Mouse (Mus musculus): ENCODE results near the gene Tpcn2. TPM values are rescaled to one million over a fixed set of nuclear protein-coding genes. Genes with fewer than 3 reads are reported as not detected.

Gene Tpcn2
- polyA plus RNA-seq, 1 experiment from 2014 or later, result 5.7 TPM

- peak overlapping the region; percentile 56 for H3K27ac ChIP-seq (replicated peaks)
- H3K9me3 ChIP-seq, result no peaks in the 10 kb centered on the region
- no peak for ATAC-seq (ENCODE audit: extremely low read depth, insufficient number of reproducible peaks, low FRiP score, low TSS enrichment)
- no peaks in the 10 kb centered on the region for H3K36me3 ChIP-seq
- H3K4me1 ChIP-seq, result peaks cover 47% of the 10 kb centered on the region
- H3K4me2 ChIP-seq, result no peak overlapping the region
- H3K27me3 ChIP-seq (replicated peaks), result no peaks in the 10 kb centered on the region; the same call in 1 of the 2 replicates
- H3K9ac ChIP-seq, result peak overlapping the region; percentile 74
- no peak overlapping the region for H3K4me3 ChIP-seq
- 30% methylated on average over 14 of the region's 14 CpGs for WGBS
These were observed 71.8 kb downstream of the Tpcn2 start for GRCm38 (mm10) chr7:145211680-145212659.

GRCm38 (mm10) chr7:145210477-145211070 is 73.2 kb downstream of the Tpcn2 start:
- Histone ChIP-seq H3K27ac (replicated peaks) (no peak overlapping the region), H3K4me2 (no peak overlapping the region), H3K9me3 (no peaks in the 10 kb centered on the region), H3K9ac (no peak overlapping the region), H3K27me3 (replicated peaks) (no peaks in the 10 kb centered on the region; the same call in 1 of the 2 replicates), H3K4me1 (peaks cover 48% of the 10 kb centered on the region), H3K36me3 (no peaks in the 10 kb centered on the region), H3K4me3 (no peak overlapping the region)
- WGBS, result 68% methylated on average over 4 of the region's 4 CpGs
- no peak for ATAC-seq (ENCODE audit: extremely low read depth, insufficient number of reproducible peaks, low FRiP score, low TSS enrichment)

- H3K9ac ChIP-seq, result peak within 1 kb of the TSS; percentile 80
- no peaks in the 10 kb centered on the region for H3K36me3 ChIP-seq
- no peaks in the 10 kb centered on the region for H3K9me3 ChIP-seq
- no peak within 1 kb of the TSS for H3K4me2 ChIP-seq
- no peaks in the 10 kb centered on the region for H3K27me3 ChIP-seq (replicated peaks)
- no peak within 1 kb of the TSS for H3K4me3 ChIP-seq
- peaks cover 44% of the 10 kb centered on the region for H3K4me1 ChIP-seq
- 81% methylated on average over 4 of the region's 4 CpGs for WGBS
- ATAC-seq (ENCODE audit: extremely low read depth, insufficient number of reproducible peaks, low FRiP score, low TSS enrichment), result no peak
- H3K27ac ChIP-seq (replicated peaks), result peak within 1 kb of the TSS; percentile 96
These were observed 75.8 kb downstream of the Tpcn2 start, which contains the start of gene 1810010D01Rik for GRCm38 (mm10) chr7:145208006-145208405. Gene 1810010D01Rik (minus strand): TSS chr7:145208119.

GRCm38 (mm10) chr7:145206801-145207200 is 77.0 kb downstream of the Tpcn2 start:
- Histone ChIP-seq H3K9ac (peak overlapping the region; percentile 80), H3K4me1 (peaks cover 32% of the 10 kb centered on the region), H3K27me3 (replicated peaks) (no peaks in the 10 kb centered on the region), H3K27ac (replicated peaks) (peak overlapping the region; percentile 96), H3K36me3 (no peaks in the 10 kb centered on the region), H3K9me3 (no peaks in the 10 kb centered on the region), H3K4me3 (no peak overlapping the region), H3K4me2 (peak overlapping the region; percentile 60)
- ATAC-seq (ENCODE audit: extremely low read depth, insufficient number of reproducible peaks, low FRiP score, low TSS enrichment), result no peak
- WGBS, result 60% methylated on average over 6 of the region's 6 CpGs

GRCm38 (mm10) chr7:145206056-145206610 is 77.7 kb downstream of the Tpcn2 start:
- peak; percentile 60 for ATAC-seq (ENCODE audit: extremely low read depth, insufficient number of reproducible peaks, low FRiP score, low TSS enrichment)
- Histone ChIP-seq H3K4me1 (peaks cover 27% of the 10 kb centered on the region), H3K36me3 (no peaks in the 10 kb centered on the region), H3K9me3 (0 out of 2 replicates have a peak, but pooled peaks cover 2% of the 10 kb centered on the region), H3K4me2 (peak overlapping the region; percentile 60), H3K9ac (peak overlapping the region; percentile 80), H3K27ac (replicated peaks) (peak overlapping the region; percentile 96), H3K4me3 (peak overlapping the region; percentile 23), H3K27me3 (replicated peaks) (no peaks in the 10 kb centered on the region)
- under 1% methylated on average over 34 of the region's 34 CpGs for WGBS

- Histone ChIP-seq H3K4me1 (peaks cover 23% of the 10 kb centered on the region), H3K27me3 (replicated peaks) (no peaks in the 10 kb centered on the region), H3K36me3 (no peaks in the 10 kb centered on the region), H3K9me3 (0 out of 2 replicates have a peak, but pooled peaks cover 4% of the 10 kb centered on the region), H3K4me3 (no peak overlapping the region), H3K4me2 (no peak overlapping the region), H3K9ac (peak overlapping the region; percentile 80), H3K27ac (replicated peaks) (peak overlapping the region; percentile 96)
- no peak for ATAC-seq (ENCODE audit: extremely low read depth, insufficient number of reproducible peaks, low FRiP score, low TSS enrichment)
- WGBS, result 79% methylated on average over 4 of the region's 4 CpGs
These were observed 78.4 kb downstream of the Tpcn2 start for GRCm38 (mm10) chr7:145205363-145205902.

- 0 out of 2 replicates have a peak, but pooled peaks cover 4% of the 10 kb centered on the region for H3K9me3 ChIP-seq
- WGBS, result 53% methylated on average over 2 of the region's 2 CpGs
- no peak for ATAC-seq (ENCODE audit: extremely low read depth, insufficient number of reproducible peaks, low FRiP score, low TSS enrichment)
- H3K4me2 ChIP-seq, result no peak overlapping the region
- no peak overlapping the region for H3K9ac ChIP-seq
- H3K4me1 ChIP-seq, result peaks cover 51% of the 10 kb centered on the region
- no peak overlapping the region for H3K4me3 ChIP-seq
- peak overlapping the region; percentile 97 for H3K27ac ChIP-seq (replicated peaks)
- H3K36me3 ChIP-seq, result no peaks in the 10 kb centered on the region
- H3K27me3 ChIP-seq (replicated peaks), result no peaks in the 10 kb centered on the region
These were observed 84.1 kb downstream of the Tpcn2 start for GRCm38 (mm10) chr7:145199711-145200110.

- peak overlapping the region; percentile 60 for H3K9ac ChIP-seq
These were observed 85.5 kb downstream of the Tpcn2 start for GRCm38 (mm10) chr7:145198223-145198714.

GRCm38 (mm10) chr7:145197711-145198110 is 86.1 kb downstream of the Tpcn2 start:
- Histone ChIP-seq H3K36me3 (no peaks in the 10 kb centered on the region), H3K4me1 (peaks cover 67% of the 10 kb centered on the region), H3K27me3 (replicated peaks) (no peaks in the 10 kb centered on the region), H3K27ac (replicated peaks) (peak overlapping the region; percentile 97), H3K9ac (peak overlapping the region; percentile 60), H3K4me2 (no peak overlapping the region), H3K9me3 (0 out of 2 replicates have a peak, but pooled peaks cover 4% of the 10 kb centered on the region), H3K4me3 (no peak overlapping the region)
- ATAC-seq (ENCODE audit: extremely low read depth, insufficient number of reproducible peaks, low FRiP score, low TSS enrichment), result no peak
- 37% methylated on average over 3 of the region's 3 CpGs for WGBS

More at GRCm38 (mm10) chr7:145198223-145198714, 85.5 kb downstream of the Tpcn2 start:
- Histone ChIP-seq H3K4me3 (no peak overlapping the region), H3K27ac (replicated peaks) (peak overlapping the region; percentile 97), H3K27me3 (replicated peaks) (no peaks in the 10 kb centered on the region), H3K4me2 (peak overlapping the region; percentile 34), H3K9me3 (0 out of 2 replicates have a peak, but pooled peaks cover 4% of the 10 kb centered on the region), H3K36me3 (no peaks in the 10 kb centered on the region), H3K4me1 (peaks cover 65% of the 10 kb centered on the region)
- WGBS, result 15% methylated on average over 4 of the region's 4 CpGs
- ATAC-seq (ENCODE audit: extremely low read depth, insufficient number of reproducible peaks, low FRiP score, low TSS enrichment), result peak; percentile 62; the same call in 1 of the 2 replicates

- Histone ChIP-seq H3K36me3 (no peaks in the 10 kb centered on the region), H3K27me3 (replicated peaks) (no peaks in the 10 kb centered on the region), H3K9ac (no peak overlapping the region), H3K27ac (replicated peaks) (peak overlapping the region; percentile 97), H3K4me1 (peaks cover 68% of the 10 kb centered on the region), H3K4me2 (no peak overlapping the region), H3K4me3 (no peak overlapping the region), H3K9me3 (0 out of 2 replicates have a peak, but pooled peaks cover 4% of the 10 kb centered on the region)
- WGBS, result 58% methylated on average over 3 of the region's 3 CpGs
- no peak for ATAC-seq (ENCODE audit: extremely low read depth, insufficient number of reproducible peaks, low FRiP score, low TSS enrichment)
These were observed 86.8 kb downstream of the Tpcn2 start for GRCm38 (mm10) chr7:145197042-145197441.

Data from heart, embryonic 13.5 days (tissue).